Mouse (Mus musculus): ENCODE results near the gene Il21r.

Il21r gene

GRCm38 (mm10) chr7:125601821-125602448 is 1.3 kb upstream of the Il21r start:
- DNase-seq = no peak

GRCm38 (mm10) chr7:125604362-125605319 is 1.4 kb downstream of the Il21r start:
- DNase-seq = no peak

GRCm38 (mm10) chr7:125605725-125606139 is 2.5 kb downstream of the Il21r start:
- no peak for DNase-seq

DNA sequence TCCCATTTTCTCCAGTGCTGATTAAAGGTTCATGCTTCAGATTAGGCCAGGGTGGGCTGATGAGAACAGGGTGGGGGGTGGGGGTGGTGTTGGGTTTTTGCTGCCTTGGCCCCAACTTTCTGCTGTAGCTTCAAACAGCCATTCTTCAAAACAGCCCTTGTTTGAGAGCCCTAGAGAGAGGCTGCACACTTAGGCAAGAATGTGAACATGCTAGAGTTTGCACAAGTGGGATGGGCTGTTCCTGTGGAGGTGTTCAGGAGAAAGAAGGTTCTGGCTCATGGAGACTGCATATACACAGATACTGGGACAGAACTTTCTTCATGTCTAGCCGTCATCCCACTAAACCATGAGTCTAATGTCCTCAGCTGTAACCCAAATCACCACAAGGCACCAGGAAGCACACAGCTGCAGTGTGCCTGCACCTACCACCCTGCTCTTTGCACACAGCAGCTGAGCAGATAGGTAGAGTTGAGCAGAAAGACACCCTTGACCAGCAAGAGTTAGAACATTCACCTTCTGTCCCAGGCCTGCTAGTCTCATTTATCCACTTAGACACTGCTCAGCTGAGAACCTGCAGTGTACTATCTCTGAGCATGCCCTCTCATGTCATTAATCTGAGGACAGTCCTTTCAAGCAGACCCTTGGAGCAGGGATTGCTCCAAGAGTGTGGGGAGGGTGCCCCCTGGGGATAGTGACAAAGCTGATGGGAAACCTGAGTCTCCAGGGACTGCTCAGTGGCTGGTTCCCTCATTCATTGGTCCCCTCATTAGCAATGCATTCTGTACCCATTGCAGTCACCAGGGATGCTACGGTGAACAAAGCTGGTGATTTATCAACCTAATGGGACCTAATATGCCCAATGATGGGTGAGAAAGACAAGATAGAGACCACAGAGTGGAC is 3.3 kb downstream of the Il21r start:
- DNase-seq = no peak

DNA sequence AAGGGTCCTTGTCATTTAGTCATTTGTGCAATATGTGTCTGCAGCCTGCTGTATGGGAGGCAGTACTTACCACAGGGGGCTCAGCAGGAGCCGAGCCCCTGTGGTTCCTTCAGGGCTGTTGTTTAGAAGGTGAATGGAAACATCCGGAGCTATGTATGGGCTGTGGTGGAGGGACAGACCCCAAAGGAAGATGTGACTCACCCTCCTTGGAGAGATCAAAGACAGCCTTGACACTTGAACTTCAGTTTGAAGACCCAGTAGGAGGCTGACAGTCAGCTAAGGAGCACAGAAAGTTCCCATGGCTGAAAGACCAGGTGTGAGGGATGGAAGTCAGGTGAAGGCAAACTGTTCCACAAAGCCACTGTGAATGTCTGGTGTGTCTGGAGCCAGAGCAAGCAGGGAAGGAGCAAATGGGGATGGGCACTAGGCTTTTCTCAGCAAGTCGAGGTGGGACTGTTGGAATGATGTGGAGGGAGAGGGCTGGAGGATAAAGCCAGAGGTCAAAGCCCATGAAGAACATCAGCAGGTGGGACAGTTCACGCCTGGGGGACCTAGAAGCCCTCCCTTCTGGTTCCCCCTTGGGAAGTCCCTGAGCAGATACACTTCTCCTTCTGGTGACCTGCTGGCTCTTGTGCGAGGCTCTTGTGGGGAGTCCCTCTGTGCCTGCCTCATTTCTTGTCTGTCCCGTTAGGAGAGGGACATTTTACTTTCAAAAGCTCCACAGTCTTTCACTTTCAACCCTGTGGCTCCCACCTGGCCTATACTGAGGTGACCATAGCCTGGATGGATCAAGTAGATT is 4.4 kb downstream of the Il21r start:
- no peak for DNase-seq

DNA sequence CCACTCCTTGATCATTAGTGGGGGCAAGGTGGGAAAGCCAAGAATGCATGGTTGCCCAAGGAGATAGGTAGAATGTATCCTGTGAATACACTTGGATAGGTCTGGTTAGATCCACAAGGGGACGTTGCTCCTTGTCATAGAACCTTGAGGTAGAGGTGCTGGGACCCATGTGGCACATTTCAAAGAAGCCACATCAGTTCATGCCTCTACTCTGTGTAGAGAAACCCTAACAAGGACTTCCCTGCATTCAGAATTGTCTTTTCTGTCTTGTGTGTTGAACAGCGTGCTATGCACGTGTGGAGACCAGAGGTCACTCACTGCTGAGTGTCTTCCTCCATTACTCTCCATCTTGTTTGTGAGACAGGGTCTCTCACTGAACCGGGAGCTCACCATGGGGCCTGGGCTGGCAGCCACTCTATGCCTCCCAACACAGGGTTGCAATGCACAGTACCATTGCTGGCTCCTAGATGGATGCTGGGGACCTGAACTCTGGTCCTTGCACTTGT is 5.0 kb downstream of the Il21r start:
- DNase-seq = no peak

GRCm38 (mm10) chr7:125613579-125613978 is 10.3 kb downstream of the Il21r start:
- DNase-seq = no peak

- no peak for DNase-seq
Measured at GRCm38 (mm10) chr7:125615453-125615852, 12.2 kb downstream of the Il21r start.

DNA sequence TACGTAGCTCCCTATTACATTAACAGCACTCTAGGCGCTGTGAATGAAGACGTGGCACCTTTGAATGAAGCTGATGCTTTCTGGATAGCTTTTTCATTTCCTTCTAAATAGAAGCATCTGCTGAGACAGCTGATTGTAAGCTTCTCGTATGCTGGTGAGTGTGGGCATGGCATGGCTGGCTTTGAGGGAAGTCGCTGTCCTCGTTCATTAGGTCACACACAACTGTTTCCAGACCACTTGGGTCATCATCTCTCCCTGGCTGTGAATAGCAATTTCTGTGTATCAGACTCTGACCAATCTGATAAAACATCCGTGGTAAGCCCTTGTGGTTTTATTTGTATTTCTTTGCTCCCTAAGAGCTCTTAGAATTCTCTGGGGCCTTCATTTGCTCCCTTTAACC is 14.8 kb downstream of the Il21r start:
- no peak for DNase-seq

DNA sequence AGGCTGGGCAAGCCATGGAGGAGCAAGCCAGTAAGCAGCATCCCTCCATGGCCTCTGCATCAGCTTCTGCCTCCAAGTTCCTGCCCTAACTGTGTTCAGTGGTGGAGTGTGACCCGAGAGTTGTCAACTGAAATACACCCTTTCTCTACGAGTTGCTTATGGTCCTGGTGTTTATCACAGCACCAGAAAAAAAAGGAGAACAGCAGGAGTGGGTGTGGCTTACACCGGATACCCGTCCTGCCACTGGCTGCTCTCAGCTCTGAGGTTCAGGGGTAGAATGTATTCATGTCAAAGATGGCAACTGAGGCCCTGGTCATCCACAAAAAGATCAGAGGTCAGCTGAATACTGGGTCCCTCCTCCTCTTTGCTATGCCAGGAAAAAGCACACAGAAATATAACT is 16.8 kb downstream of the Il21r start:
- DNase-seq = no peak

GRCm38 (mm10) chr7:125622741-125623685 is 19.8 kb downstream of the Il21r start:
- DNase-seq = no peak

DNA sequence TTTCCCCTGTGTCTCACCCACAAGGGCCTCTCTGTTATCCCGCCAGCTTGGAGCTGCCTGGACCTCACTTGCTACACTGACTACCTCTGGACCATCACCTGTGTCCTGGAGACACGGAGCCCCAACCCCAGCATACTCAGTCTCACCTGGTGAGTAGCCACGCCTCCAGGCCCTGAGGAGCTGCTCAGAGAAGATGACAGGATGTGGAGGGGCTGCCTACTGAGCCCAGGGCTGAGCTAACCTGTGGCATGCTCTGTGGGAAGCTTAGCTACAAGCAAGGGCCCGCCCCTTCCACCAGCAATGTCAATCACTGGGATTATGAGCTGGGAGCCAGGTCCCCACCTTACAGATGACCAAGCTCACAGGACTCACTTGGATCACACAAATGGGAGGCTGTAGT is 22.0 kb downstream of the Il21r start:
- DNase-seq = no peak

GRCm38 (mm10) chr7:125625829-125626228 is 22.6 kb downstream of the Il21r start:
- DNase-seq = no peak

GRCm38 (mm10) chr7:125630317-125630716 is 27.1 kb downstream of the Il21r start:
- DNase-seq = no peak

DNA sequence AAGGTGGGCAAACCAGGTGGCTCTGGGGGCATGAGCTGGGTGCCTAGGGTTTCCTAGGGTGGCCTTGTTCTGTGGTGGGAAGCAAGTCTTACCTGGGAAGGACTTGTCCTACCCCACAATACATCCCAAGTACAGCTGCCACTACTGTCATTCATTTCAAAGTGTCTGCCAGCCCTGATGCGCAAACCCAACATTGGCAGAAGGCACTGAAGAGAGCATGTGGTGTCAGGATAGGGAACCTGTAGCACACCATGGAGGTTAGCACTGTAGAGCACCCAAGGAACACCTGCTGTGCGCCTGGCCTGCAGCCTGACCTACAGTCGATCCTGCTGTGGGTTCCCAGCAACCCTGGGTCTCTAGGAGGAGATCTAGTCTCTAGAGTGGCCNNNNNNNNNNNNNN is 27.8 kb downstream of the Il21r start:
- DNase-seq = no peak

DNA sequence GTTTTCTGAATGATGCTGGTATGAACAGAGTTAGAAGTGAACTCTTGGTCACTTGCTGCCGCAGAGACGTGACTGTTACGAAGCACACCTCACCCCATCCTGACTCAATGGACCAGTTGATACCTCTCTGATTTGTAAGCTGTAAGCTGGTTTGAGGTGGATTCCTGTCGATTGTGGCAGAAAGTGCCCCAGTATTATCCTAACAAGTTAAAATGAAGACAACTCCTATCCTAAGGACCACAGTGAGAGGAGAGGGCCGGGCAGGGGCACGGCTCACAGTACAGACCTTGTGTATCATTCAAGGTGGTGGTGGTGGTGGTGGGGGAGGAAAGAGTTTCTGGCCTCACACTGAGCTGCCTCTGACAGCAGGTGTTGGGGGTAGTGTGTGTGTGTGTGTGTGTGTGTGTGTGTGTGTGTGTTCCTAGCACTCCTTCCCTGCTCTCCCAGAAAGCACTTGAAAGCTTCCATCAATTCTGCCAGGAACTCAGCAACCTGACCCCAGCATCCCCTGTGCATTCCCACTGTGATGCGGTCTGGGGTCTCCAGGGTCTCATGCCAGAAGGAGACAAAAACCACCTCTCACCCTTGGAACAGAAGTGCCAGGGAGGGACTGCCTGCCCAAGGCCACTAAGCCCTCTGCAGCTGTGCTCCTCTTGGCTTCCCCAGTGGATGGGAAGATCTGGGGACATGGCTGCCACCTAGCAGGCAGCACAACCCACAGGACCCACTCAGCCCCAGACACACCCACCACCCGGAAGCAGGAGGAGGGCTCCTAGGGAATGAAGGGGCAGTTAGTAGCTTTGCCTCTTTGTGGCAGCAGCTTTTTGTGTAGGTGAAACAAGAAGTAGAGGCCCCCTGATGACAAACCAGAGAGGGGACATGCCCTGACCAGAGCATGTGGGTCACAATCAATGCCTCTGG is 34.3 kb downstream of the Il21r start:
- DNase-seq = no peak

GRCm38 (mm10) chr7:125638376-125638775 is 35.1 kb downstream of the Il21r start:
- no peak for DNase-seq

DNA sequence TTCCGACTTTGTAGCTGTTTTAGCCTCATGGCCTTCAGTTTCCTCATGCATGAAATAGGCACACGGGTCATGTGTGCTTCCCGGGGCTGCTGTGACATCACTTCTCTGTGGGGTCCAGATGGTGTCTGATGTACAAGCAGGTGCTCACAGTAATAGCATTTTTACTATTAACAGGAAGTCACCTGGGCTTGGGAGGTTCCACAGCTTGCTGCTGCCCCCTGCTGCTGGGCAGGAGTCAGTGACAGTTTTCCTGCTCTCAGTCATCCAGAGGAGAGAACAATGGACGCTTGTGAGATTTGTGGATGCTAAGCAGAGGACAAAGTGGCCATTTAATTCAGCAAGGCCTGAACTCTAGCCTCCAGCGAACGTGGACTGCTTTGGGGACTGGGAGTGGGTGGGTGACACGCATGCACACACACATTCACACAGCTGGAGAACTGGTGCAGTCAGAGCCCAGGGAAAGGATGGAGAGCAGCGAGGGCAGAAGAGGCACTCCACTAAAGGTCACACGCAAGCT is 35.7 kb downstream of the Il21r start:
- peak; percentile 84 for DNase-seq

GRCm38 (mm10) chr7:125643880-125644279 is 40.7 kb downstream of the Il21r start:
- no peak for DNase-seq

- DNase-seq = no peak
Measured at GRCm38 (mm10) chr7:125645413-125645812, 42.2 kb downstream of the Il21r start.
